Mouse (Mus musculus) hindbrain, embryonic 14.5 days (tissue): ENCODE measurements at regions not wholly inside any gene's neighbourhood (a gene's known extent, or its start where the extent isn't known, plus 50 kb on each side); places are given as distances from the start of the nearest gene placed in this dataset.

Source experiments
- ATAC-seq: fragments of 200-750 bp; cut with Nextera tagmentation; 2 replicates; pipeline ENCODE4 v1.8.0; 2017; ENCODE audit warnings: moderate number of reproducible peaks, mild to moderate bottlenecking, moderate TSS enrichment, moderate library complexity; ENCODE audit not compliant: low FRiP score
- DNase-seq: peaks from one replicate; pipeline ENCODE4 v3.0.0-alpha.2; 2015; ENCODE audit warnings: low spot score
- H3K27ac ChIP-seq: fragments of 300-500 bp; sonication (generic); 2 replicates; pipeline ENCODE4 v1.5.1; 2014; ENCODE audit warnings: mild to moderate bottlenecking, moderate library complexity
- H3K27me3 ChIP-seq: fragments of 300-500 bp; sonication (generic); 2 replicates; pipeline ENCODE4 v1.6.1; 2014; ENCODE audit warnings: mild to moderate bottlenecking, low read length, mixed read lengths; ENCODE audit not compliant: control insufficient read depth, insufficient read depth
- H3K36me3 ChIP-seq: fragments of 300-500 bp; sonication (generic); replicated peaks from 2 replicates; pipeline ENCODE4 v1.6.1; 2014; ENCODE audit not compliant: control insufficient read depth, insufficient read depth
- H3K4me1 ChIP-seq: fragments of 300-500 bp; sonication (generic); replicated peaks from 2 replicates; pipeline ENCODE4 v1.6.1; 2014; ENCODE audit warnings: antibody characterized with exemption, low read length, mixed read lengths; ENCODE audit not compliant: control insufficient read depth, insufficient read depth
- H3K4me2 ChIP-seq: fragments of 300-500 bp; sonication (generic); replicated peaks from 2 replicates; pipeline ENCODE4 v1.6.1; 2014; ENCODE audit warnings: mild to moderate bottlenecking, moderate library complexity
- H3K4me3 ChIP-seq: fragments of 300-500 bp; sonication (generic); replicated peaks from 2 replicates; pipeline ENCODE4 v1.5.1; 2014; ENCODE audit warnings: mild to moderate bottlenecking, low read length
- H3K9ac ChIP-seq: fragments of 300-500 bp; sonication (generic); 2 replicates; pipeline ENCODE4 v1.6.1; 2014
- H3K9me3 ChIP-seq: fragments of 300-500 bp; sonication (generic); 2 replicates; pipeline ENCODE4 v1.6.1; 2016; ENCODE audit warnings: low read length; ENCODE audit not compliant: control insufficient read depth
- WGBS: fragments of 180-500 bp; shearing (Covaris S2); extraction: QIAGEN DNeasy Blood & Tissue Kit; methylation state at CpG from one replicate; pipeline ENCODE4 v1.1.7; 2014; 5-methylcytosine and 5-hydroxymethylcytosine counted together

- Histone ChIP-seq H3K27me3 (no peaks in the 10 kb centered on the region), H3K36me3 (no peaks in the 10 kb centered on the region), H3K4me2 (no peak overlapping the region), H3K4me3 (no peak overlapping the region), H3K27ac (no peak overlapping the region), H3K9ac (no peak overlapping the region), H3K9me3 (no peaks in the 10 kb centered on the region), H3K4me1 (no peaks in the 10 kb centered on the region)
- DNase-seq: no peak
- no peak for ATAC-seq
- WGBS: 53% methylated on average over 9 of the region's 9 CpGs
Measured at GRCm38 (mm10) chr12:117458132-117459070, 57.9 kb upstream of the Rapgef5 start.

DNA sequence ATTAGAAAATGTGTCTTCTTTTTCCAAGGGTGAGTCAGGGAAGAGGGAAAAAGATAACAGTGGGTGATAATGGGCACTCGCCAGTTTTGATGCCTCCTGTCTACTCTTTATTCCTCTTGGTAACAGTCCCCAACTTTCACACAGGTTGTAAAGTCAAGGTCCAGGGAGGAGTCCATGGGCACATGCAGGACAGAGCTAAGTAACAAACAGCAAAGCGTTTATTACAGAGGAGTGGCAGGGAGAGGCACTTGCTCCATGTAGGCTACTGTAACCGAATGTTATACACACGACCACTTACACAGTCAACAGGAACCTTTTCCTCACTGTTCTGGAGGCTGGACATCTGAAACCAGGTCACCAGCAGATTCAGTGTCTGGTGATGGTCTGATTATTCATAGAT lies 56.7 kb upstream of the Rapgef5 start:
- Histone ChIP-seq H3K36me3 (no peaks in the 10 kb centered on the region), H3K9ac (no peak overlapping the region), H3K4me3 (no peak overlapping the region), H3K4me2 (no peak overlapping the region), H3K4me1 (no peaks in the 10 kb centered on the region), H3K27ac (no peak overlapping the region), H3K9me3 (no peaks in the 10 kb centered on the region), H3K27me3 (no peaks in the 10 kb centered on the region)
- 86% methylated on average over 4 of the region's 4 CpGs for WGBS
- no peak for ATAC-seq
- DNase-seq: no peak

GRCm38 (mm10) chr12:117465206-117465605 lies 51.1 kb upstream of the Rapgef5 start:
- Histone ChIP-seq H3K4me3 (no peak overlapping the region), H3K4me1 (no peaks in the 10 kb centered on the region), H3K27ac (no peak overlapping the region), H3K4me2 (no peak overlapping the region), H3K9ac (no peak overlapping the region), H3K9me3 (no peaks in the 10 kb centered on the region), H3K36me3 (no peaks in the 10 kb centered on the region), H3K27me3 (no peaks in the 10 kb centered on the region)
- ATAC-seq (no peak), DNase-seq (no peak)
- WGBS: 86% methylated on average over 3 of the region's 3 CpGs

DNA sequence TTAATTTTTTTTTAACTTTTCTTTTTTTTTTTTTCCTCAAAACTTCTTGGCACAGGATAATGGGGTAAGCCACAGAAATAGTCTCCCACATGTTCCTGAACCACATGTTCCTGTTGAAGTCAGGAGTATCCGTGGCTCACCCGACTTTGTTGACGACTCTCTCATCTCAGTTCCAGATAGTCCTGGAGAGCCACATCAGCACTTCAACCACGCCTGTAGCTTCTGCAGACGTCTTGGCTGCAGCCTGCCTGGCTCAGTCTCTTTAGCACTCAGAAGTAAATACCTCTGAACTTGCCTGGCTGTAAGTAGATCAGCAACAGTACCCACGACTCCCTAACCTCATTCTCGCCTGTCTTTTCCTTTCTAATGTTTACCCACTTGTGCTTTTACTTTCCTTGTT lies 50.3 kb upstream of the Rapgef5 start:
- no peaks in the 10 kb centered on the region for H3K9me3 ChIP-seq
- H3K27ac ChIP-seq: no peak overlapping the region
- H3K4me1 ChIP-seq: no peaks in the 10 kb centered on the region
- H3K9ac ChIP-seq: no peak overlapping the region
- ATAC-seq (no peak), DNase-seq (no peak)
- H3K36me3 ChIP-seq: no peaks in the 10 kb centered on the region
- 67% methylated on average over 7 of the region's 7 CpGs for WGBS
- no peaks in the 10 kb centered on the region for H3K27me3 ChIP-seq
- no peak overlapping the region for H3K4me2 ChIP-seq
- H3K4me3 ChIP-seq: no peak overlapping the region
